Mouse (Mus musculus) yolk sac, embryonic 10.5 days (tissue): ENCODE measurements around the gene Mrgprh.

Experiments
- DNase-seq: peaks from one replicate; pipeline ENCODE4 v3.0.0-alpha.2; 2017; ENCODE audit warnings: low spot score

The Mrgprh gene

DNA sequence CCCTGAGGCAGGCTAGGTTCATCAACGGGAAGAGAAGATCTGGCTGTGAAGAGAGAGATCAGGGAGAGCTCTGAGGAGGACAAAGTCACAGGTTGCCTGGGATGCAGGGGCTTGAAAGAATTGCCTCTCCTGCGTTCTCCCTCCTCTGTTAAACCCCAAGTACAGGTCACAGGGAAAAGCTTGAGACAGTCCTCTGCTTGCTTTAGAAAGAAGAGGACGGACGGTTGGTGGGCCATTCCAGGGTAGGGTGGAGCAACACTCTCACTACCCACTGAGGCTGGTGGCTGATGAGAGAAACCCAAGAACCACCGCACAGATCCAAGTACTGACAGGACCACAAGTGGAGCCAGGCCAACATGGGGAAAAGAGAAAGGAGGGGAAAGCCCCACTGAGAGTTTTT is at the start of gene Mrgprh:
Gene Mrgprh, plus strand, starts transcription at position 301 of the 400 bp plus-strand sequence.
- DNase-seq: no peak

DNA sequence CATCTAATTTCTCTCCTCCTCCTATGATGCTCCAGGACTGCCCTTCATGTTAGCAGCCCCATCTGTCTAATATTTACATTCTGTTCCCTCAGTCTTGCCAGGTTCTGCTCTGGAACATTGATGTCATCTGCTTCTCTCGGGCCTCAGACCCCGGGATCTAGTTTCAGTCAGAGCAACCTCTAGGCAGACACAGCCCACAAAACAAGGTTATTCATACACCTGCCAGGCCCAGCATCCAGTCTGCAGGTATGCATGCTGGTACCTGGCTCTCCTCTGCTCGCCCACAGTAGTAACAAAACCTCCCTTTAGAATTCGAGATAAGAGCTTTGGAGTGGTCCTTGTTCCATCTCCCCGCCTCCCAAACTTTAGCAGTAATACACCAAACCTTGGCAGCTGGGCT is 45.5 kb upstream of the Mrgprh start:
- no peak for DNase-seq

DNA sequence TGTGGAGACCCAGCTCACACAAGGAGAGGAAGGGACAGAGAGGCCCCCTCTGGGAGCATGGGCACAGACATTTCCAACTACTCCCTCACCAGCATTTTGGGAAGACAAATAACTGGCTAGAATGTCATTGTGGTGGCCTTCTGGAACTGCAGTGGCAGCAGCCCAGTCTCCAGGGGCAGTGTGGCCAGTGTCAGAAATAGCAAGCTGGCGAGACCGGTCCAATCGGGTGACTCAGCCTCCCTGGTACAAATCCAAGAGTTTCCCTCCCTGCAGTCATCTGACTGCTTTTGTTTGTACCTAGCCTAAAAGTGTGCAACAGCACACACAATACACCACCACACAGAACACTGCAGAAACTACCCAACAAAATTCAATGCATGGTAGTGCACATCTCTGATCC is 43.6 kb upstream of the Mrgprh start:
- no peak for DNase-seq

GRCm38 (mm10) chr17:12832657-12833056 is 43.2 kb upstream of the Mrgprh start:
- no peak for DNase-seq

DNA sequence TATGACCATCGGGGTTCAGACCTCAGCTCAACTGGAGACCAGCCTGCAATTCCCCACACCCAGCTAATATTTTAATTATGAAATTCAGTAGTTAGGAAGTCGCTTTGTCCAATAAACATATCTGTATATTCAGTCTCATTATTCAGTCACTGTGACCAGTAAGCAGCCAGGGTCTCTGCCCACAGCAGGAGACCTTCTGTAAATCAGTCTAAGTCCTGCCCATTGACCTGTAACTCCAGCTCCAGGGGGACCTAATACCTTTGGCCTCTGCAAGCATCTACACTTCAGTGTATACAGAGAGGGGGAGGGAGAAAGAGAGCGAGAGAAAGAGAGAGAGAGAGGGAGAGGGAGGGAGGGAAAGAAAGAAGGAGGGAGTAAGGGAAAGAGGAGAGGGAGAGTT is 41.5 kb upstream of the Mrgprh start:
- DNase-seq: no peak

GRCm38 (mm10) chr17:12834826-12835225 is 41.0 kb upstream of the Mrgprh start:
- no peak for DNase-seq

GRCm38 (mm10) chr17:12835738-12836137 is 40.1 kb upstream of the Mrgprh start:
- DNase-seq: no peak

- DNase-seq: no peak
Measured at GRCm38 (mm10) chr17:12839475-12840267, 36.2 kb upstream of the Mrgprh start.

- DNase-seq: no peak
Measured at GRCm38 (mm10) chr17:12843826-12844225, 32.0 kb upstream of the Mrgprh start.

- DNase-seq: no peak
Measured at GRCm38 (mm10) chr17:12844540-12844939, 31.3 kb upstream of the Mrgprh start.

GRCm38 (mm10) chr17:12845862-12846261 is 30.0 kb upstream of the Mrgprh start:
- no peak for DNase-seq

- DNase-seq: no peak
Measured at GRCm38 (mm10) chr17:12846474-12846873, 29.4 kb upstream of the Mrgprh start.

- no peak for DNase-seq
Measured at GRCm38 (mm10) chr17:12847736-12848135, 28.1 kb upstream of the Mrgprh start.

DNA sequence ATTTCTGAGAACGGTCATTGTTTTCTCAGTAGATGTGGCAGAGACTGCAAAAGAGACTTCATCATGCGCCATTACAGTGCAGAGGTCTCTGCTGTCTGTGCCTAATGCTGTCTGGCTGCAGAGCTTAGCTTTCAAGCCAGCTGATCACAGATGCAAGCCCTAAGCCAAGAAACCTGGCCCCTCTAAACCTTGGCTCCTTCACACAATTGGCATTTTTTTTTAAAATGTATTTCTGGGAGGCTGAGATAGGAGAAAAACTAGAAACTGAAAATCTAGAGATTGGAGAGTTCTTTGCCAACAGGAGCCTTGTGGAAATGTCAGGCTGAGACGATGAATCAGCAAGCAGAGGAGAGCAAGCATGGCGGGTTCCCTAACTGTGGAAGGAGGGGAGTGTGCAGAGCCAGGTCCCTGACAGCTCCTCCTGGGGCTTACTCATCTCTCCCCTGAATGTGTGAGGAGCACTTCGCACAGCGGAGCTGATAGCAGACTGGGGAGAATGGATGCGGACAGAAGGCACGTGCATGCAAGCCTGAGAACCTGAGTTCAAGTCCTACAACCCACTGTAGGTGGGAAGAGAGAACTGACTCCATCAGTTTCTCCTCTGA is 26.0 kb upstream of the Mrgprh start:
- DNase-seq: no peak

DNA sequence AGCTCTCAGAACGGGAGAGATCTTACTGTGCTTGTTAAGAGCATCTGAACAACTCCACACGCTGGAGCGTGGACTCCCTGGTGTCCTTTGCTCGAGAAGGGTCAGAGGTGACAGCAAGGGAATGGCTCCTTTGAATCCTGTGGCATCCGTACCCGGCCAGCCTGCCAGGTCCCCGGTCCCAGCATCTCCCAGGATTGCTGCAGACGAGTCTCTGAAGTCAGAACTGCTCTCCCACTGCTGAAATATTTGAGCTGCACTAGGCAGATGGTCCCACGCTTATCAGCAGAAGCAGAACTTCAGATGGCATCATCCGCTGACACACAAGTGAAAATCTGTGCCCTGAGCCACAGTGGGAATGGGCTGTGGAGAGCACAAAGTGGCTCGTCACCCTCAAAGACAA is 24.1 kb upstream of the Mrgprh start:
- DNase-seq: no peak

GRCm38 (mm10) chr17:12853821-12854220 is 22.0 kb upstream of the Mrgprh start:
- no peak for DNase-seq

- DNase-seq: peak; percentile 51
Measured at GRCm38 (mm10) chr17:12854386-12854785, 21.4 kb upstream of the Mrgprh start.

GRCm38 (mm10) chr17:12857395-12857794 is 18.4 kb upstream of the Mrgprh start:
- no peak for DNase-seq

- DNase-seq: no peak
Measured at GRCm38 (mm10) chr17:12858072-12858471, 17.8 kb upstream of the Mrgprh start.

DNA sequence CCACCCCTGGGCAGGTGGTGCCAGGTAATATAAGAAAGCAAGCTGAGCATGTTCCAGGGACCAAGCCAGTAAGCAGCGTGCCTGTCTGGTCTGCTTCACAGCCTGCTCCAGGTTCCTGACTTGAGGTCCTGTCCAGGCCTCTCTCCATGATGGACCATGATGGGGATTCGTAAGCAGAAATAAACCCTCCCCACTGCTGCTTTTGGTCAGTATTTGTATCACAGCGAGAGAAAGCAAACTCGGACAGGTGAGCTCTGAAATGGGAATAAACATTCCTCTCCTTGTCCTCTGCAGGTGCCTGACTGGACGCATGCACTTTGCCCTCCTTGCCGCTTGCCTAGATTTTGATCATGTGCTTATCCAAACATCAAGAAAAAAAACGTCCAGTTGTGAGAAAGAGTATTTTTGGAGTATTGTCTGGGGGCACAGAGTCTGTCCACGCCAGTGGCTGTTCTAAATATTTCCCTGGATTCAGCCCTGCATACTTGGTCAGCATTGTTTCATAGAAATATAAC is 16.8 kb upstream of the Mrgprh start:
- DNase-seq: peak; percentile 49

GRCm38 (mm10) chr17:12864111-12864510 is 11.7 kb upstream of the Mrgprh start:
- DNase-seq: no peak

- DNase-seq: no peak
Measured at GRCm38 (mm10) chr17:12865407-12865806, 10.4 kb upstream of the Mrgprh start.

DNA sequence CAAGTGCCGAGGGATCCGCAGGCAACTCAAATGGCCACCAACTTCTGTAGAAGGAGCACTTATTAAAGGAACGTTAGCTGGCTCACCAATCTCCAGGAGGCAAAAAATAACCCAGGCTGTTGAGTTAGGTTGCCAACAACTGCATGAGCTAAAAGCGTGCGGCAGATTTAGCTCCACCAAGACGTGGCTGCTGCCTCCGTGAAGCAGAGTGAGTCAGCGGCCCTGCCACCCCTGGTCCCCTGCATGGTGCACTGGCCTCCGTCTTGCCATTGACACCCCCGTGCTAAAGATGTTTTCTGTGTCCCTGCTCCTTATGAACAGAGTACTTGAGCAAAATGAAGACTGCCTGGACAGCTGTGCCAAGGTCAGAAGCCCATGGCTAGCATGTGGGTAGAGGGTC is 9.0 kb upstream of the Mrgprh start:
- no peak for DNase-seq

DNA sequence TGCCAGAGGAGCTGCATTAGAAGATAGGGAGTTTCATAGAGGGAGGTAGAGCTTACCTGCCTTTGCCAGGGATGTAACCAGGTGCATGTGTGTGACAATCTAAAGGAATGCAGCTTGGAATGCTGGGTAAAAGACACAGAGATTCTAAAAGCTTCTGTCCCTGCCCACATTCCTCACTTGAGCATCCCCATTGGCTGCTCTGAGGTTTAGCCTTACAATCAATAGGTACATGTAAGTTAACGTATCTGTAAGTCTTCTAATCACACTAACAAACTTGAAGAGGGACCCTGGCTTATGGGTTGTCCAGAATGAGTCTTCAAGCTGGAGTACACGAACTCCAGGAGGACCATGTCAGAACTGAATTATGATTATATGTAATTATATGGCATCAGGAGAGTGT is 7.8 kb upstream of the Mrgprh start, which contains the start of gene Mas1:
Gene Mas1, minus strand, starts transcription at position 101 of the 400 bp plus-strand sequence.
- no peak for DNase-seq
